Mouse (Mus musculus) T-helper 2 cell (primary cell): Measurements from ENCODE around the gene Zfp943.

ENCODE experiments used
- in situ Hi-C: fragments of 300-600 bp; cut with MboI, MseI; formaldehyde crosslinking; loops from one replicate; pipeline ENCODE4 v1.15.1; 2025; ENCODE audit warnings: high pct_unique_total_duplicates

The Zfp943 gene

DNA sequence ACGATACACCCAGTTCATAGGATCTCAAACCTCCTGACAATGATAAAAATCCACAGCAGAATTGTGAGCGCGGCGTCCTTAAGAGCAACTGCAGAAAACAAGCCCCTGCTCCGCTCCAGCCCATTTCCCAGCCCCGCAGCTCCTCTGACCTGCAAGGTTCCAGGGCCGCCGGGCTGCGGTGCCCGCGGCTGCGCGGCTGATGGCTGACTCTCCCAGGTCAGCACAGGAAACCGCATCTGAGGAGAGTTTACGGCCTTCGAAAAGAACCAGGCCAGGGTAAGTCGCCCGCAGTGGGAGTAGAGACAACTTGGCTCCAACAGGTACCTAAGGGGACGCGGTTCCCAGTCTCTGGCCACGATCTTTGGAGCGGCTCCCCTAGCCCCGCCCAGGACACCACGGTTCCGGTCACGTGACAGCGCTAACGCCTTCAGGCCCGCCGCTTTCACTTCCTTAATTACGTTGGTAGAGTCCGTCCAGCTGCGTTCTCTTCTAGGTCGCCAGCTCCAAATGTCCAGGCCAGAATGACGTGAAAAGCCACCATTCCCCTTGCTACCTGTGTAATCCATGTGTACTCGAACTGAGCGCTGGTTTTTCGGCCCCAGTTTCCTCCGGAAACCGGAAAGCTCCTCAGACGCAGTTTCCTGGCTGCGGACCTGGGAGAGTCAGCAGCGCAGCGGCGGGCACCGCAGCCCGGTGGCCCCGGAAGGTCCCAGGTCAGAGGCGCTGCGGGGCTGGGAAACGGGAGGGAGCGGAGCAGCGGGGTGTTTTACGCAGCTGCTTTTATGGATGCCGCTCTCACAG, at the start of gene Zfp943, which contains the start of gene Zfp942:
TSS of gene Zfp943 (plus strand) at position 446 of the 801 bp plus-strand sequence.
TSS of gene Zfp942 (minus strand) at position 358 of the 801 bp plus-strand sequence.
- in situ Hi-C loops: loop anchor here (25.0 kb wide), 2 partner anchors 400 to 1575 kb away; partner anchors contain the start of genes Zfp758 and Zfp944

DNA sequence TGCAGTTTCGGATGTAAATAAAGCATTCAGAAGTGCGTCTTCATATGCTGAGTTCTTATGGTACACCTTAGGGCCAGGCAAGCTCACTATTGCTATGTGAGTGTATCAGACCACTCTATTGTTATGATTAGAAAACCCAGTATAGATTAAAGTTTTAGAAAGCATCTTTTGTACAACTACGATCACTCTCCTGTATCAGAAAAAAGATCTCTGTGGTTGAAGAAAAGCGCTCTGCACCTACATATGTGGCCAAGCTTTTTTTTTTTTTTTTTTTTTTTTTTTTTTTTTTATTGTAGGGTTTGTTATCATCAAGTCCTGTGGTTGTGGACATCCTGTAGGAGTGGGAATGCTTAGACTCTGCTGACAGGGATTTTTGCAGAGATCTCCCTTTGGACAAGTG, 950 bp downstream of the Zfp943 start:
- in situ Hi-C loops: loop anchor here (25.0 kb wide), 2 partner anchors 399 to 1574 kb away; partner anchors contain the start of genes Zfp758 and Zfp944

DNA sequence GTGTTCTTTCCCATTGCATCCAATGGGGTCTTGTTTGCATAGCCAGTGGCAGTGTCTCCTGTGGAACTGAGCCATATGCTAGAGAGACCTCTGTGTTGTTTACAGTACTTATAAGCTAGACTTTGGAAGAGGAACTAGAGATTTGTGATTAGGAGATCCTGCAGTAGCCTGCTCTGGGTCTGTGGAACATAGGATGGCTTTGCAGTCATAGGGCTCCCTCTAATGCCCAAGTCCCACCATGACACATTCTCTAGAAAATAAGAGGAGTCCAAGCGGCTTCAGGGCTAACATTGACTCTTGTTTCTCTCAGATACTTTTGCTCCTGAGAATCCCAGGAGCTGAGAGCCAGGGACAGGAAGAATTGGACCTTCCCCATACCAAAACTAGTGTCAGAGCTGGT, 73.2 kb downstream of the Zfp943 start:
- in situ Hi-C loops: loop anchor here (25.0 kb wide), 1 partner anchor 898 kb away; no protein-coding TSS in a partner anchor

DNA sequence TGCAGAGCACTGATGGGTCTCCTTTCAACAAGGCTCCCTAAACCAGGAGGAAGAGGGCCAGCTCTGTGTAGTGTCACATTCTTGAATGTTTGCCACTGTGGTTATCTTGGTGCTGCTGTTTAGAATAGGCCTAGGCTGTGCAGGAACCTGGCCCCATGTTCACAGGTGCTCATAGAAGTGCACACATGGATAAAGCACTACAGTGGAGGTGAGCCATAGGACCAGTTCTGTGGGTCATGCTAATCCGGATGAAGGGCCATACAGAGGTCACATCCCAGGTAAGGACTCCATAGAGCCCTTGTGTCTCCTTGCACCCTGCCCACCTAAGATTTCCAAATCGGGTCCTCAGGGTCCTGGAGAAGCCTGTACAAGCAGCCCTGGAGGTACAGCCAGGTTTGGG, 87.1 kb downstream of the Zfp943 start:
- in situ Hi-C loops: loop anchor here (25.0 kb wide), 1 partner anchor 912 kb away; no protein-coding TSS in a partner anchor

DNA sequence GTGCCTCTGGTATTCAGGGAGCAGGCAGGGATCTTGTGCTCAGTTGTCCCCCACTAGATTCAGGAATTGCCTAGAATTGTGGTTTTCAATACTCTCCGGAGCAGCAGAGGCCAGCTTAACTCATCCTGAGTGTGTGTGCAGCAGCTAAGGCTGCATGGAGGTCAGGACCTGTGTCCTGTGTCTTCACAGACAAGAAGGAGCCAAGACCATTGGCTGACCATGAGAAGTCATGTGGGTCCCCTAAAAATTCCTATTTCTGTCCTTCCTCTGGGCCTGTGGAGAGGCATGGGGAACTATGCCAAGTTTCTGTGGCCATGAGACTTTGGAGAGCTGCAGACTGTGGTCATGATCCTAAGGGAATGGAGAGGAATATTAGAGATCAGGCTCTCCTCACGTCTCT, 90.9 kb downstream of the Zfp943 start:
- in situ Hi-C loops: no loop called here

DNA sequence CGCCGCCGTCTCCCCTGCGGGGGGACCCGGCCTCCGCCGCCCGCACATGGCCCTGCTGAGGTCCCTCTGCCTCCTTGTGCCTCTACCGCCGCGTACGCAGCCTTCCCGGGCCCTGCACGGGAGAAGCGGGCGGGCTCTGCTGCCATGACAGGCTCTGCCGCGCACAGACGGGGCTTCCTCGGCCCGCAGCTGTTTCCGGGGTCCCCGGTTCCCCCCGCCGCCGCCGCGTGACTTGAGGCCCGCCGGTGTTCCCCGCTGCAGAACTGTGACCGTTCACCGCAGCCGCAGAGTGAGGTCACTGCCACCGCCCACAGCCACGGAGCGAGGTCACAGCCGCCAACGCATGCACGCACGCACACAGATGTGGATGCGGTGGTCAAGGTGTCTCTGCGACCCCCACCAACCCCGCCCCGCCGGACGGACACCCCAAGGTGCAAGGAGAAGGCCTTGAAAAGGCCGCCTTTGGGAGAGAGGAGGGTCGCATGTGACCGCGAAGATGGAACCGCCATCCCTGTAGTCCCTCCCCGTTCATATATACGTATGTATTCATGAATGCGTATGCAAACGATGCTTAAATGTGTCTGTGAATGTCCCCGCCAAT, 118.8 kb downstream of the Zfp943 start:
- in situ Hi-C loops: loop anchor here (10.0 kb wide), 1 partner anchor 334 kb away; no protein-coding TSS in a partner anchor

DNA sequence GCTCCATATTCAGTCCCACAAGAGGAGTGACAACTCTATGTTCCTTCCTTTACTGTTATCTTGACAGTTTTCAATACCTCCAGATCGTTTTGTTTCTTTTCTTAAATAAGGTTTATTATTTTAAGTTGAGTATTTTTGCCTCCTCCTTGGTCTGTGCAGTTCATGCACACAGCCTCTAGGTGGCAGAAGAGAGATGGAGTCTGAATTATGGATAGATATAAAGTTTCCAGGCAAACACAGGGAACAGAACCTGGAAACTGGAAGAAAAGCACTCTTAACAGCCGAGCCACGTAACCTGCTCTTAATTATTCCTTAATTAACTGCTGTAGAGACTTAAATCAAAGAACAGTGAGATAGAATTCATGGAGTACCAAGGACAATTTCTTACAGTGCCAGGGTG, 120.9 kb downstream of the Zfp943 start:
- in situ Hi-C loops: loop anchor here (10.0 kb wide), 1 partner anchor 332 kb away; no protein-coding TSS in a partner anchor

DNA sequence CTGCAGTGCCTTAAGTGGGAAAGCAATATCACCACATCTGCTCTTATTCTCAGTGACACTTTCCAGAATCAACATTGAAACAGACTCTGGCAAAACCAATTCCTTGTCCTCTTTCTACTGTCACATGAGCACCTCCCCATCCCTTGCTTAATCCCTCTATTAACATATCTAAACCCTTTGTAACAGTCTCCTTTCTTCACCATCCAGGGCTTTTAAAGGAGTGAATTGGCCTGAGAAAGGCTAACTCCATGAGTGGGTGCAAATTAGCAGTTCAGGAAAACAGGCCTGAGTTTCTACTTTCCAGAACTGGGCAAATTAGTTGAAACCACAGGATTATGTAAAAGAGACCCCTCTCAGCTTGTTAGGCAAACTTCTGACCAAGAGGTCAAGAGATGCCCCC, 156.4 kb downstream of the Zfp943 start:
- in situ Hi-C loops: no loop called here
